Mouse (Mus musculus) inflammation-experienced regulatory T-cells, adult 6 months (primary cell): Measurements from ENCODE around the gene Lgr4. TPM values are rescaled to one million over a fixed set of nuclear protein-coding genes. Genes with fewer than 3 reads are reported as not detected.

Experiments used
- ATAC-seq: one replicate; pipeline ENCODE4 v1.8.0; 2017
- polyA plus RNA-seq, 3 experiments: library from polyadenylated mRNA; unstranded; fragments of 100-300 nt; shearing (Covaris generic); gene quantifications; one replicate each; pipeline ENCODE4 v1.2.1; 2017

The Lgr4 gene
- polyA plus RNA-seq, 3 experiments from 2014 or later: 0.15 to 0.28 (median 0.19) TPM

DNA sequence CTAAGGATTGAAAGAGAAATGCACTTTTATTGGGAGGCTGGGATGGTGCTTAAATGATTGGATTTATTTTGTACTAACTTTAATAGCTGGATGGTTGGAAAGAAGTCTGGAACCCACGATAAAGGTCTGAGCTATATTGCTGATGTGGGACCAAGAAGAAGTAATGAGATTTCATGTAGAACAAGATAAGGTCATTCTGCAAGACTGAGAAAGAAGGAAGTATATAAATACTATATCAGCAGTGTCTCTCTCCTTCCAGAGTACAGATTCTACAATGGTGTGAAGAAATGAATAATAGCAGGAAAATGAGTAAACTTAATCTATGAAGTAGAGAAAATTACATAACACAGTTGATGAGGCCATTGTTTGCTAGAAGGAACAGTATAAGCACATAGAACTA is 103.0 kb downstream of the Lgr4 start:
- no peak for ATAC-seq

DNA sequence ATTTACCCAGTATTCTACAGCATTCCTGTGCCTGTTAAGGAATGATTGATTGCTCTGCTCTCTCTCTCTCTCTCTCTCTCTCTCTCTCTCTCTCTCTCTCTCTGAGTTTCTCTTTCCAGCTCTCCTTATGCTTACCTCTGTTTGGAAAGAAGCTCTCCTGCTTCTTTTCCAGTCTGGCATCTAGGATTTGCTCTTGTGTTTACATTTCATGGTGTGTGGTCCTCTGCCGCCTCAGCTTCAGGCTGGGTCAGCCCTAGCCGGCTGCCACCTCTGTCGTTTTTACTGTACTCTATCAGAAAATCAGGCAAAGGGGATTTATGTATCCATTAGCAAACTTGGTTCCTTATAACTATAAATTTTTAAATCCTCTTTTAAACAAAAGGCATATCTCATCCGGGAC is 118.8 kb downstream of the Lgr4 start:
- no peak for ATAC-seq

DNA sequence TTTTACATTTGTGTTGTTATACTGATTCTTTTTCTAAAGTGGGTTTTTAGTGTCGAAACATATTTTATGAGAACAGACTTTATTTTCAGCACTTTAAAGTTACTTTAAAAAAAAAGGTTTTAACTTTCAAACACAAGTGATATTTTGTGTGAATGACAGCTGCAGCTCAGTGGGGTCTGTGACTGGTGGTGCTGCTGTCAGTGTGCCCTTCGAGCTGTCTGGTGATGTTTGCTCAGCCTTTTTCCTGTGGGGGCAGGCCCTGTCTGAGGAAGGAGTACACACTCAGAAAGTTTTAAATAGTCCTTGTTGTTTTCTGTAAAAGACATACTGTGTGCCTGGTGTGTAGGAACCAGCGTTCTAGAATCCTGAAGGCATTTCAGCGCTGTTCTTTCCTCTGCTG is 119.2 kb downstream of the Lgr4 start:
- no peak for ATAC-seq

DNA sequence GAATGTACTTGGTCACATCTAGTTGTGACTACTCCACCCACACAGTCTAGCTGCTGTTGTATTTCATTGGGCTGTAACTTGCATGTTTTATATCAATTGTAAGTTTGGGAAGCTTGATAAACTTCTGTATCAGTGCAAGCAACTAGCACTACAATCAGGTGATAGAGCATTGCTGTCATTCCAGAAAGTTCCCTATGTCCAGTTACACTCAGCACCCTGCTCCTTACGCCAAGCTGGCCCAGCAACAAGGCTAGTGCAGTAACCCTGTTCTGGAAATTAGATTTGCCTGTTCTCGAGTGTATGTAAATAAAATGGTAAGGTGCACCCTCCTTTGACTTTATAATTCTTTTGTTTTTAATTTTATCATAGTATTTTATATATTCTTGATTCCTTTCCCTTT is 119.8 kb downstream of the Lgr4 start:
- ATAC-seq: no peak

GRCm38 (mm10) chr2:110038341-110038740 is 120.9 kb downstream of the Lgr4 start:
- ATAC-seq: no peak

- no peak for ATAC-seq
These were observed 125.7 kb downstream of the Lgr4 start for GRCm38 (mm10) chr2:110042861-110043760.

- ATAC-seq: no peak
These were observed 141.0 kb downstream of the Lgr4 start for GRCm38 (mm10) chr2:110058424-110058823.

GRCm38 (mm10) chr2:110063131-110063530 is 145.7 kb downstream of the Lgr4 start:
- ATAC-seq: no peak

Other genes with a start within 250 kb of the Lgr4 start
- not detected for gene Bdnf, start 242.9 kb upstream of the Lgr4 start, polyA plus RNA-seq
- 10 to 100 TPM; 63.9 to 72.9 (median 64.9) TPM for gene Lin7c, start 26.8 kb upstream of the Lgr4 start, polyA plus RNA-seq
- 10 to 100 TPM in 1 of 3 experiments, 1 to 10 TPM in 2; 6.5 to 17.0 (median 8.0) TPM for gene Ccdc34, start 100.2 kb downstream of the Lgr4 start, polyA plus RNA-seq